In genomic region chr6:43260756-43261155, GRCm38 (mm10) we compare ENCODE assay signal across 40 mouse cellular contexts. TPM values are rescaled to one million over a fixed set of nuclear protein-coding genes. Genes with fewer than 3 reads are reported as not detected.
DNase-seq lines count a peak whose midpoint lies in the region; ATAC-seq and TF ChIP-seq lines count a peak whose summit lies in the region.
"Had no signal": no experiment of that assay in that cellular context is flagged by ENCODE, and none has a peak within 500 bp of the region (broad histone marks: within the 10 kb centered on the region; RNA-seq: fewer than 3 reads in every experiment).

No protein-coding gene starts in this region.

- H3K36me3 ChIP-seq in heart, embryonic 10.5 days: no peaks in the 10 kb centered on the region
- no peaks in the 10 kb centered on the region for H3K36me3 ChIP-seq in megakaryocyte, embryonic 14.5 days (replicated peaks; ENCODE audit: low read length)
- no peaks in the 10 kb centered on the region for H3K36me3 ChIP-seq in myocyte (ENCODE audit: control insufficient read depth, insufficient read depth)
- H3K36me3 ChIP-seq in stomach, postnatal 0 days (ENCODE audit: control insufficient read depth, insufficient read depth, low read length): no peaks in the 10 kb centered on the region
- H3K36me3 ChIP-seq: embryonic facial prominence, embryonic 13.5 days; forebrain, embryonic 10.5 days; hindbrain, embryonic 12.5 days; limb, embryonic 12.5 days; liver, embryonic 12.5 days; neural tube, embryonic 15.5 days had no signal

- H3ac ChIP-seq in myocyte (ENCODE audit: control insufficient read depth, insufficient read length): no peak overlapping the region

- TF ChIP-seq POLR2A in myocyte (IDR thresholded peaks at IDR 0.05; ENCODE audit: insufficient read length, low read depth): no peak

- H3K27ac ChIP-seq in heart, embryonic 10.5 days: no peak overlapping the region
- no peak overlapping the region for H3K27ac ChIP-seq in stomach, postnatal 0 days (replicated peaks)
- H3K27ac ChIP-seq: embryonic facial prominence, embryonic 13.5 days; forebrain, embryonic 10.5 days; hindbrain, embryonic 12.5 days; layer of hippocampus, adult 2 months; left cerebral cortex, adult 2 months; limb, embryonic 12.5 days; liver, embryonic 12.5 days; neural tube, embryonic 15.5 days had no signal

- DNase-seq in heart, adult 9 months (ENCODE audit: low spot score in 2 of 2): peak; percentile 8 to 26
- no peak for DNase-seq in heart, embryonic 10.5 days (ENCODE audit: low spot score)
- no peak for DNase-seq in thymus, postnatal 0 days (ENCODE audit: low spot score)
- DNase-seq in stomach, postnatal 0 days (ENCODE audit: low spot score): no peak
- DNase-seq: adrenal gland, postnatal 14 days; cerebellum, adult 11 months; cerebellum, adult 9-10 months; kidney, adult 2 months; liver, postnatal 0 days; lung, postnatal 10 days; midbrain, embryonic 14.5 days; retina, postnatal 1 day; right cerebral cortex, postnatal 14 days; thymus, postnatal 14 days had no signal

- no peaks in the 10 kb centered on the region for H3K79me2 ChIP-seq in myocyte (ENCODE audit: control insufficient read depth, insufficient read depth)

- no peaks in the 10 kb centered on the region for H3K9me3 ChIP-seq in heart, embryonic 10.5 days
- H3K9me3 ChIP-seq in megakaryocyte, embryonic 14.5 days: no peaks in the 10 kb centered on the region
- no peaks in the 10 kb centered on the region for H3K9me3 ChIP-seq in stomach, postnatal 0 days (ENCODE audit: control insufficient read depth, low read length)
- H3K9me3 ChIP-seq: embryonic facial prominence, embryonic 13.5 days; forebrain, embryonic 10.5 days; hindbrain, embryonic 12.5 days; limb, embryonic 12.5 days; liver, embryonic 12.5 days; neural tube, embryonic 15.5 days had no signal

- 0 out of 2 replicates have a peak, but pooled peaks cover 8% of the 10 kb centered on the region for H3K4me1 ChIP-seq in heart, embryonic 10.5 days
- H3K4me1 ChIP-seq in megakaryocyte, embryonic 14.5 days: peaks cover 29% of the 10 kb centered on the region
- no peaks in the 10 kb centered on the region for H3K4me1 ChIP-seq in stomach, postnatal 0 days (replicated peaks; ENCODE audit: control insufficient read depth, insufficient read depth)
- H3K4me1 ChIP-seq: embryonic facial prominence, embryonic 13.5 days; limb, embryonic 12.5 days had no signal

- no peak for ATAC-seq in megakaryocyte, adult 5-6 weeks (ENCODE audit: poor library complexity, severe bottlenecking)
- peak; percentile 38; the same call in 1 of the 2 replicates for ATAC-seq in common myeloid progenitor, adult 5-6 weeks (replicated peaks; ENCODE audit: low read depth, poor library complexity, severe bottlenecking)
- ATAC-seq in stomach, postnatal 0 days (ENCODE audit: low FRiP score, low TSS enrichment): no peak
- ATAC-seq: forebrain, embryonic 16.5 days; liver, embryonic 12.5 days; liver, postnatal 0 days; Patski had no signal

- peaks cover 5% of the 10 kb centered on the region; the same call in 1 of the 2 replicates for H3K27me3 ChIP-seq in heart, embryonic 10.5 days (ENCODE audit: insufficient read depth, poor library complexity, severe bottlenecking)
- H3K27me3 ChIP-seq in megakaryocyte, embryonic 14.5 days (replicated peaks): peaks cover 18% of the 10 kb centered on the region
- H3K27me3 ChIP-seq in myocyte (ENCODE audit: control insufficient read depth, insufficient read depth, insufficient read length): no peaks in the 10 kb centered on the region
- no peaks in the 10 kb centered on the region for H3K27me3 ChIP-seq in stomach, postnatal 0 days (ENCODE audit: control insufficient read depth, insufficient read depth, low read length)
- H3K27me3 ChIP-seq: Patski had no signal

- no peak overlapping the region for H3K9ac ChIP-seq in stomach, postnatal 0 days (ENCODE audit: low read length)
- H3K9ac ChIP-seq: embryonic facial prominence, embryonic 13.5 days; hindbrain, embryonic 12.5 days; limb, embryonic 12.5 days; liver, embryonic 12.5 days; liver, postnatal 0 days; neural tube, embryonic 15.5 days had no signal

- H3K4me2 ChIP-seq in myocyte (ENCODE audit: low read depth): peak overlapping the region; percentile 31
- no peak overlapping the region for H3K4me2 ChIP-seq in stomach, postnatal 0 days (replicated peaks; ENCODE audit: low read depth)
- H3K4me2 ChIP-seq: embryonic facial prominence, embryonic 13.5 days; hindbrain, embryonic 12.5 days; limb, embryonic 12.5 days; liver, embryonic 12.5 days; neural tube, embryonic 15.5 days had no signal

- TF ChIP-seq EP300 in stomach, postnatal 0 days (optimal IDR thresholded peaks at IDR 0.05): no peak

- WGBS in heart, embryonic 10.5 days: 48% methylated on average over 2 of the region's 2 CpGs
- 46% methylated on average over 2 of the region's 2 CpGs for WGBS in stomach, postnatal 0 days

- no peak overlapping the region for H3K4me3 ChIP-seq in heart, embryonic 10.5 days
- peak overlapping the region; percentile 69 for H3K4me3 ChIP-seq in megakaryocyte, embryonic 14.5 days (replicated peaks)
- no peak overlapping the region for H3K4me3 ChIP-seq in myocyte
- no peak overlapping the region for H3K4me3 ChIP-seq in stomach, postnatal 0 days (ENCODE audit: low read depth, low read length)
- H3K4me3 ChIP-seq: embryonic facial prominence, embryonic 13.5 days; forebrain, embryonic 10.5 days; hindbrain, embryonic 12.5 days; layer of hippocampus, adult 2 months; left cerebral cortex, adult 2 months; limb, embryonic 12.5 days; liver, embryonic 12.5 days; neural tube, embryonic 15.5 days had no signal

- TF ChIP-seq CTCF in stomach, postnatal 0 days (IDR thresholded peaks at IDR 0.05; ENCODE audit: low read depth): no peak

TF ChIP-seq in myocyte, 11 proteins besides CTCF, POLR2A, EP300 and RAD21:
- no peak for TF ChIP-seq TCF12 (IDR thresholded peaks at IDR 0.05; ENCODE audit: insufficient read depth, poor library complexity, severe bottlenecking)
- no peak for TF ChIP-seq E2F4 (IDR thresholded peaks at IDR 0.05; ENCODE audit: insufficient read depth)
- no peak for TF ChIP-seq CEBPB (IDR thresholded peaks at IDR 0.05; ENCODE audit: insufficient read depth, poor library complexity, severe bottlenecking)
- TF ChIP-seq POLR2AphosphoS2 (IDR thresholded peaks at IDR 0.05; ENCODE audit: insufficient read length, low read depth): no peak
- TF ChIP-seq SRF (IDR thresholded peaks at IDR 0.05; ENCODE audit: control insufficient read depth, insufficient read length, low read depth): no peak
- no peak for TF ChIP-seq MYOG (IDR thresholded peaks at IDR 0.05; ENCODE audit: control insufficient read depth in 1 of 3, insufficient read depth in 1 of 3, insufficient read length in 2 of 3, low read depth in 2 of 3)
- no peak for TF ChIP-seq MYOD1 (IDR thresholded peaks at IDR 0.05; ENCODE audit: control insufficient read depth in 1 of 3, insufficient read length in 2 of 3, low read depth in 2 of 3)
- no peak for TF ChIP-seq REST (IDR thresholded peaks at IDR 0.05; ENCODE audit: insufficient read depth, insufficient read length)
- TF ChIP-seq TCF3 (IDR thresholded peaks at IDR 0.05; ENCODE audit: insufficient read length, low read depth): no peak
- no peak for TF ChIP-seq USF1 (IDR thresholded peaks at IDR 0.05; ENCODE audit: low read depth)
- TF ChIP-seq MAX (IDR thresholded peaks at IDR 0.05; ENCODE audit: low read depth): no peak

RNA-seq across cellular contexts. Expression of gene Arhgef5, which starts 4.6 kb away (rescaled TPM):
- polyA plus RNA-seq in heart, embryonic 10.5 days (2016; fragmentation: Nextera tagmentation; extraction: Ambion mirVana): 6.8 and 7.8 TPM in 2 replicates
- polyA plus RNA-seq in megakaryocyte, embryonic 14.5 days (2012; ENCODE audit: insufficient read depth, low replicate concordance): 0.44 TPM in 1 of 2 replicates, not detected in the other
- total RNA-seq in megakaryocyte, adult 5-6 weeks (2015): 0.18 and 0.40 TPM in 2 replicates
- total RNA-seq in megakaryocyte, adult 5-6 weeks (2017): 0.24 and 0.33 TPM in 2 replicates
- total RNA-seq in common myeloid progenitor, adult 5-6 weeks (2017): 6.4 and 7.1 TPM in 2 replicates
- 14.5 TPM for polyA plus RNA-seq in myocyte (2012; fragmentation: generic; extraction: Trizol)
- 4.1 and 4.3 TPM in 2 replicates for polyA plus RNA-seq in thymus, postnatal 0 days (2015; fragmentation: Nextera tagmentation; extraction: Ambion mirVana)
- 13.4 and 15.8 TPM in 2 replicates for polyA plus RNA-seq in stomach, postnatal 0 days (2015; fragmentation: Nextera tagmentation; extraction: Ambion mirVana)
- total RNA-seq: MEL had no signal

RNA-seq across cellular contexts. Expression of gene Olfr47, which starts 29.4 kb away (rescaled TPM):
- polyA plus RNA-seq in heart, embryonic 10.5 days (2016; fragmentation: Nextera tagmentation; extraction: Ambion mirVana): not detected in 2 replicates
- polyA plus RNA-seq in megakaryocyte, embryonic 14.5 days (2012; ENCODE audit: insufficient read depth, low replicate concordance): not detected in 2 replicates
- total RNA-seq in megakaryocyte, adult 5-6 weeks (2015): not detected in 2 replicates
- total RNA-seq in megakaryocyte, adult 5-6 weeks (2017): not detected in 2 replicates
- total RNA-seq in common myeloid progenitor, adult 5-6 weeks (2017): not detected in 2 replicates
- not detected for polyA plus RNA-seq in myocyte (2012; fragmentation: generic; extraction: Trizol)
- polyA plus RNA-seq in thymus, postnatal 0 days (2015; fragmentation: Nextera tagmentation; extraction: Ambion mirVana): 0.08 TPM in 1 of 2 replicates, not detected in the other
- polyA plus RNA-seq in stomach, postnatal 0 days (2015; fragmentation: Nextera tagmentation; extraction: Ambion mirVana): not detected in 2 replicates
- total RNA-seq: adrenal gland, postnatal 14 days; gastrocnemius, adult 8-10 months; heart, adult 18-20 months; layer of hippocampus, adult 2 months; layer of hippocampus, postnatal 14 days; left cerebral cortex, adult 2 months; left cerebral cortex, postnatal 25 days; MEL; monocyte, adult 5-6 weeks had no signal
- polyA plus RNA-seq: C2C12; embryonic facial prominence, embryonic 13.5 days; forebrain, embryonic 10.5 days; forebrain, embryonic 16.5 days; heart, embryonic 16.5 days; hindbrain, embryonic 12.5 days; kidney, adult 2 months; kidney, embryonic 16.5 days; limb, embryonic 12.5 days; liver, embryonic 12.5 days; liver, postnatal 0 days; midbrain, embryonic 14.5 days; neural tube, embryonic 15.5 days; Patski; small intestine, adult 2 months; stomach, embryonic 14.5 days; urinary bladder, adult 2 months had no signal

RNA-seq across cellular contexts. Expression of gene Olfr434, which starts 47.9 kb away (rescaled TPM):
- not detected in 2 replicates for polyA plus RNA-seq in heart, embryonic 10.5 days (2016; fragmentation: Nextera tagmentation; extraction: Ambion mirVana)
- polyA plus RNA-seq in megakaryocyte, embryonic 14.5 days (2012; ENCODE audit: insufficient read depth, low replicate concordance): not detected in 2 replicates
- not detected in 2 replicates for total RNA-seq in megakaryocyte, adult 5-6 weeks (2015)
- not detected in 2 replicates for total RNA-seq in megakaryocyte, adult 5-6 weeks (2017)
- total RNA-seq in common myeloid progenitor, adult 5-6 weeks (2017): not detected in 2 replicates
- not detected for polyA plus RNA-seq in myocyte (2012; fragmentation: generic; extraction: Trizol)
- not detected in 2 replicates for polyA plus RNA-seq in thymus, postnatal 0 days (2015; fragmentation: Nextera tagmentation; extraction: Ambion mirVana)
- polyA plus RNA-seq in stomach, postnatal 0 days (2015; fragmentation: Nextera tagmentation; extraction: Ambion mirVana): not detected in 2 replicates
- total RNA-seq: adrenal gland, postnatal 14 days; gastrocnemius, adult 8-10 months; heart, adult 18-20 months; layer of hippocampus, adult 2 months; layer of hippocampus, postnatal 14 days; left cerebral cortex, adult 2 months; left cerebral cortex, postnatal 25 days; MEL; monocyte, adult 5-6 weeks had no signal
- polyA plus RNA-seq: C2C12; embryonic facial prominence, embryonic 13.5 days; forebrain, embryonic 10.5 days; forebrain, embryonic 16.5 days; heart, embryonic 16.5 days; hindbrain, embryonic 12.5 days; kidney, adult 2 months; kidney, embryonic 16.5 days; limb, embryonic 12.5 days; liver, embryonic 12.5 days; liver, postnatal 0 days; midbrain, embryonic 14.5 days; neural tube, embryonic 15.5 days; small intestine, adult 2 months; stomach, embryonic 14.5 days; urinary bladder, adult 2 months had no signal

RNA-seq across cellular contexts. Expression of gene Nobox, which starts 48.6 kb away (rescaled TPM):
- not detected in 2 replicates for polyA plus RNA-seq in heart, embryonic 10.5 days (2016; fragmentation: Nextera tagmentation; extraction: Ambion mirVana)
- not detected in 2 replicates for polyA plus RNA-seq in megakaryocyte, embryonic 14.5 days (2012; ENCODE audit: insufficient read depth, low replicate concordance)
- total RNA-seq in megakaryocyte, adult 5-6 weeks (2015): not detected in 2 replicates
- total RNA-seq in megakaryocyte, adult 5-6 weeks (2017): not detected in 2 replicates
- not detected in 2 replicates for total RNA-seq in common myeloid progenitor, adult 5-6 weeks (2017)
- not detected for polyA plus RNA-seq in myocyte (2012; fragmentation: generic; extraction: Trizol)
- polyA plus RNA-seq in thymus, postnatal 0 days (2015; fragmentation: Nextera tagmentation; extraction: Ambion mirVana): 0.07 and 0.15 TPM in 2 replicates
- polyA plus RNA-seq in stomach, postnatal 0 days (2015; fragmentation: Nextera tagmentation; extraction: Ambion mirVana): not detected in 2 replicates
- total RNA-seq: adrenal gland, postnatal 14 days; gastrocnemius, adult 8-10 months; heart, adult 18-20 months; layer of hippocampus, adult 2 months; layer of hippocampus, postnatal 14 days; left cerebral cortex, adult 2 months; left cerebral cortex, postnatal 25 days; MEL; monocyte, adult 5-6 weeks had no signal
- polyA plus RNA-seq: C2C12; embryonic facial prominence, embryonic 13.5 days; forebrain, embryonic 10.5 days; forebrain, embryonic 16.5 days; hindbrain, embryonic 12.5 days; limb, embryonic 12.5 days; liver, embryonic 12.5 days; liver, postnatal 0 days; midbrain, embryonic 14.5 days; neural tube, embryonic 15.5 days; Patski; small intestine, adult 2 months; stomach, embryonic 14.5 days had no signal

Comparison
In these comparisons a context has a peak if more than half of its experiments do, and no peak if none do; other contexts are left out.
1. DNase-seq: peak in heart, adult 9 months (2 of 2); none in heart, embryonic 10.5 days (single experiment), thymus, postnatal 0 days (single experiment) and stomach, postnatal 0 days (single experiment).